Mouse (Mus musculus) gastrocnemius, adult 18-20 months (tissue): ENCODE data around the gene Crygc. TPM values are rescaled to one million over a fixed set of nuclear protein-coding genes. Genes with fewer than 3 reads are reported as not detected.
A peak's percentile ranks its signal among the peaks of the same experiment; 100 is the strongest.
"Not testable (repeated sequence)": the region's sequence is repeated elsewhere in the genome, so short reads cannot be mapped to it uniquely, and the experiment has no call there.

Experiments
- DNase-seq: peaks from one replicate; pipeline ENCODE4 v3.0.0; 2021; ENCODE audit warnings: low spot score
- total RNA-seq, 2 experiments: library from RNA; stranded (reverse); gene quantifications; 2 replicates each; pipeline ENCODE4 v1.2.3; 2021

Crygc gene
- total RNA-seq, 2 experiments from 2014 or later = not detected

DNA sequence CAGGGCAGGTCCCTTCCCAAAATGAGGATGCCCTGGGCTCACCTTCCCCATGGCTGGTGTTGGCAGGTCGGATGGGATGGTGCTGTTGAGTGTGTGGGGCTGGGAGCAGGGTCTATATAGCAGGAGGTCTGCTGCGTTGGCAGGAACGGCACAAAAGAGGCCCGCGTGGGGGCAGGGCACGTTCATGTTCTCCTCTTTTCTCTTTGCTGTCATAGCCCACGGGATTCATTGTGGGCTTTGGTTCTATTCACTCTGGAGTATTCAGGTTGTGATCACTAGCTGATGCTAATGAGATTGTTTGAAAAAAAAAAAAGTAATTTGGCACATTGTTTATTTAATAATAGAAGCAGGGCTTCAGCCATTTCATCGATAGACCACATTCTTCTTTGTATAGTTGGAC is 10.1 kb downstream of the Crygc start, which contains the start of gene Crygd:
Gene Crygd (minus strand): TSS at position 101 of the 400 bp plus-strand sequence.
- DNase-seq = no peak

DNA sequence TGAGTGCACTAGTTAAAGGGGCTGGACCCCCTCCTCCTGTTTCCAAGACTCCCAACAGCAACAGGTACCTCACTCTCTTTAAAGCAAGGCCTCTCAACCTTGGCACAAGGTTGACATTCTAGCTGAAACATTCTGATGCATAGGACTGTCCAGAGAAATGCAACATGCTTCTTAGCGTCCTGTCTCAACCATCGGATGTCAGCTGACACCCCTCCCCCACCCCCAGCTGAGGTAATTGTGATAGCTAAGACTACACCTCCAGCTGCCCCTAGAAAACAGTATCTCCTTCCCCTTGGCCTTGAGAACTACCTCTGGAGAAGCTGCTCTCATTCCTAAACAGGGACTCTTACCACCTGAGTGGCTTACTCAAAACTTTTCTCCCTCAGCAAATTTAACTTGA is 21.3 kb downstream of the Crygc start:
- DNase-seq = no peak

DNA sequence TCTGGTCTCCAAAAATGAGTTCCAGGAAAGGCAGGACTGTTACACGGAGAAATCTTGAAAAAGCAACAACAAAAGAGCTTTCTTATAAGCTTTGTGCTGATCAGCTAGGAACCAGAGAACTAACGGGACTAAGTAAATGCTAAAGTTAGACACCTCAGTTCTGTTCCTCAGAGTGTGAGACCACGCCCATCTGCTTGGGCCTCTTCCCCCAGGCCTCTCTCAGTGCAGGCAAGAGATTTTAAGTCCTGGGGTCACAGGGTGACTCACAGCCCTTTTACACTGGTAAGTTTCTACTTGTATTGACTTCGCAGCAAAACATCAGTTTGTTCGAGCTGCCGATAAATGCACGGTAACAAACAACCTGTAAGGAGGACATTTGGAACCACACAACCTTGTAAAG is 21.8 kb downstream of the Crygc start:
- no peak for DNase-seq

DNA sequence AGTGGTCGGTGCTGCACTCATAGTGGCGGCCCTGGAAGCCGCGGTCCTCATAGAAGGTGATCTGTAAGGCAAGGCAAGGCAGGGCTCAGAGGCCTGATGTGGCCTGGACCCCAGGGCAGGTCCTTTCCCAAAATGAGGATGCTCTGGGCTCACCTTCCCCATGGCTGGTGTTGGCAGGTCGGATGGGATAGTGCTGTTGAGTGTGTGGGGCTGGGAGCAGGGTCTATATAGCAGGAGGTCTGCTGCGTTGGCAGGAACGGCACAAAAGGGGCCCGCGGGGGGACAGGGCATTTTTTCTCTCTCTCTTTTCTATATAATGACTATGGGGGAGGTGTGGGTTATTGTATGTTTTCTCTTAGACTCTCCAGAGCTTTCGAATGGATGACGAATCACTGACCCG is 22.5 kb downstream of the Crygc start, which contains the start of gene Cryge:
Gene Cryge (minus strand): TSS at position 198 of the 400 bp plus-strand sequence.
- DNase-seq = not testable (repeated sequence)

DNA sequence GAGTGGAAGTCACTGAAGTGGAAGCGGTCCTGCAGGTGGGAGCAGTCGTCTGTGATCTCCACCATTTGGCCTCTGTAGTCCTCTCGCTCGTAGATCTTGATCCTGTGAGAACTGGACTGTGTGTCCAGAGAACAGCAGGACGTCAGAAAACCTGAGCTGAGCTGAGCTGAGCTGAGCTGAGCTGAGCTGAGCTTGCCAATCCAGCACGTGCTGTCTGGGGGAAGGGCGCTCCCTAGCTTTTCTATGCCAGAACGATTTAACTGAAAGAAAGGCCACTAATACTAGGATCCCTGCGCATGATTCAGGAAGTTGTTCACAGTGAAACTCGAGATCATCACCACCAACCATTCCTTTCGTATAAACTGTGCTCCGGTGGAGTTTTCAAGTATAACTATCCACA is 24.7 kb downstream of the Crygc start:
- peak; percentile 34 for DNase-seq

DNA sequence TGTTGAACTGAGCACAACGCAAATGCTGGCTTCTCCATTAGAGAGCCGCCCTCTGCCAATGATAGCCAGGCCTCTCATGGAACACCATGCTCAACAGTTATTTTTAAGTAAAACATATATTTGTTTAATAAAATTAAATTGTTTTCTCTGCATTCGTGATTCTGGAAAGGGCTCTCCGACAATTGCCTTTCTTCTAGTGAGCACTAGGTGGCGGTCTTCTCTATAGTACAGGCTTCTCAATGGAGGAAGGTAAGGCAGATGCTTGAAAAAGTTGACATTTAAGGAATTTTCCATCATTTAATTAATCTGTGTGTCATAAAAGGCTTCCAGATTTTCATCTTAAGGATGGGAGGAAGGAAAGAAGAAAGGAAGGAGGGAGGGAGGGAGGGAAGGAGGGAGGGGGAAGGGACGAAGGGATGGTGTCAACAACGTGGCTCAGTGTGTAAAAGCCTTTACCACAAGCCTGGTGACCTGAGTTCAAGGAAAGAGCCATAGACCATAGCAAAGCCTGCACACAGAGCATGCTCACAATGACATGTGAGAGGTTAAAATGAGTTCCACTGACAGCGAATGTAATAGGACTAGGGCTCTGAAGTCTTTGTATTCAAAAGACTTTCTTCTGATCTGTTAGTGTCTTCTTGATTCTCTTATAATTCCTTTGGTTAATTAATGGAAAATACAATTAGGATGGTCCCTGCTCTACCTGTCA is 26.9 kb downstream of the Crygc start:
- peak; percentile 21 for DNase-seq

- no peak for DNase-seq
Observed at GRCm38 (mm10) chr1:65043433-65043832, 30.1 kb downstream of the Crygc start.

- no peak for DNase-seq
Observed at GRCm38 (mm10) chr1:65041837-65042236, 31.7 kb downstream of the Crygc start.

GRCm38 (mm10) chr1:65040806-65041205 is 32.7 kb downstream of the Crygc start:
- no peak for DNase-seq

- DNase-seq = no peak
Observed at GRCm38 (mm10) chr1:65039679-65040078, 33.8 kb downstream of the Crygc start.

DNA sequence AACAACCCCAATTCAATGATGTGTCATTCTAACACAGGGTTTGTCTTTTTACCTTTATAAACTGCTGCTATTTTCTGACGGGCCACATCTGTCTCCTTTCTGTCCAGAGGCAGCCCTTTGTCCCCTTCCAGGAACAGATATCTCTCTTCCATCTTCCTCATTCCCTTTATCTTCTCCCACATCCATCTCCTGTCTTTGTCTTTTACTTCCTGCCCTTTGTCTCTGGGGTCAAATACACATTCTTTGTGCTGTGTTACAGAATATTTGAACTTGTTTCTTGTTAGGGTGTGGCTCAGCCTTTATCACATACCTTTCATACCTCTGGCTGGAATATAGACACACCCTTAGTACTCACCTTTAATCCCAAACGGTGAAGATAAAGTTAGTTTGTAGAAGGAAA is 35.9 kb downstream of the Crygc start:
- DNase-seq = no peak

GRCm38 (mm10) chr1:65035513-65035912 is 38.0 kb downstream of the Crygc start:
- no peak for DNase-seq

DNA sequence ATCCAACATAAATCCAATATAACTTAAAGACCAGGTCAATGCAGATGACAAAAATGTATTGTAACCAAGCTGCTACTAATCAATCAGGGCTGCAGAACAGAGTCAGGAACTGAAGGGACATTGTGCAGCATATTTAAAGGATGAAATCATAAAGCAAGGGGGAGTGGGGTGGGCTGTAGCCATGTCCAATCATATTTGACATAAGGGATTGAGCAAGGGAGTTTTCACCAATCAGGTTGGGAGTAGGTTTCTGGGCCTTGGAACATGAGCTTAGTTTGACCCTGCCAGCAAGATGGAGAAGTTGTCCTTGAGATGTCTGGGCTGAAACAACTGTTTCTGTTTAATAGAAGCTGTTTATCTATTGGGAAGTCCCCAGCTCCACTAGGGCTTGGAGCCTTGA is 40.8 kb downstream of the Crygc start, which contains the start of gene Akr1cl:
Gene Akr1cl (minus strand): TSS at position 119 of the 400 bp plus-strand sequence.
- DNase-seq = no peak

- no peak for DNase-seq
Observed at GRCm38 (mm10) chr1:65028206-65028605, 45.3 kb downstream of the Crygc start.

Other genes starting within 250 kb of the Crygc start
- 1 to 10 TPM; 8.5 to 9.3 TPM for gene Plekhm3, start 116.9 kb downstream of the Crygc start, total RNA-seq
- gene Akr1cl, start 40.9 kb downstream of the Crygc start, total RNA-seq = under 1 TPM in 1 of 2 experiments, not detected in 1; 0.37 TPM
- not detected for gene Cryge, start 22.5 kb downstream of the Crygc start, total RNA-seq
- not detected for gene Crygd, start 10.2 kb downstream of the Crygc start, total RNA-seq
- gene Crygb, start 8.6 kb upstream of the Crygc start, total RNA-seq = not detected
- not detected for gene Cryga, start 29.7 kb upstream of the Crygc start, total RNA-seq
- not detected for gene Gm28845, start 45.9 kb upstream of the Crygc start, total RNA-seq
- gene D630023F18Rik, start 49.5 kb upstream of the Crygc start, total RNA-seq = not detected
- gene Idh1, start 112.8 kb upstream of the Crygc start, total RNA-seq = 10 to 100 TPM; 13.4 to 19.4 TPM
- gene Pikfyve, start 113.0 kb upstream of the Crygc start, total RNA-seq = 1 to 10 TPM; 5.1 to 5.5 TPM
- not detected for gene Pth2r, start 208.4 kb upstream of the Crygc start, total RNA-seq